Mouse (Mus musculus): ENCODE measurements around the gene Fam71f2. TPM values are rescaled to one million over a fixed set of nuclear protein-coding genes. Genes with fewer than 3 reads are reported as not detected.

Fam71f2 gene
- polyA plus RNA-seq, 1 experiment: not detected

DNA sequence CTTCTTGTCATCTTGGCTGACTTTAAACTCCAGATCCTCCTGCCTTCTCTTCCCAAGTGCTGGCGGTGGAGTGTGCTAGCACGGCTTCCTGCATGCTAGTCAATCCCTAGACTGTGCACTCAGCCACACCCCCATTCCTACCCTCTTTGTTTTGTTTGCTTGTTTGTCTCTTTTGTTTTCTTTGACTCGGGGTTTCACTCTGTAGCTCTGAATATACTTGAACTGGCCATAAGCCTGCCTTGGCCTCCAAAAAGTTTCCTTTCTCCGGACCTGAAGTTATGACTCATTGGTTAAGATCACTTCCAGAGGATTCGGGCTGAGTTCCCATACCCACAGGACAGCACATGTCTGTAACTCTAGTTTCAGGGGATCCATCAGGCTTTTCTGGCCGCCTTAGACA lies 9.3 kb downstream of the Fam71f2 start:
- Histone ChIP-seq H3K4me1 (ENCODE audit: control insufficient read depth) (no peaks in the 10 kb centered on the region), H3K36me3 (ENCODE audit: control insufficient read depth) (no peaks in the 10 kb centered on the region), H3K27me3 (ENCODE audit: control insufficient read depth) (no peaks in the 10 kb centered on the region), H3K4me3 (replicated peaks) (no peak overlapping the region), H3K9me3 (ENCODE audit: control insufficient read depth, low read length) (no peaks in the 10 kb centered on the region)
- TF ChIP-seq GATA1 (IDR thresholded peaks at IDR 0.05; ENCODE audit: low read length) (no peak), TAL1 (IDR thresholded peaks at IDR 0.05; ENCODE audit: low read length) (no peak)

- Histone ChIP-seq H3K9me3 (ENCODE audit: control insufficient read depth, low read length) (no peaks in the 10 kb centered on the region), H3K4me3 (replicated peaks) (no peak overlapping the region), H3K36me3 (ENCODE audit: control insufficient read depth) (no peaks in the 10 kb centered on the region), H3K27me3 (ENCODE audit: control insufficient read depth) (no peaks in the 10 kb centered on the region), H3K4me1 (ENCODE audit: control insufficient read depth) (no peaks in the 10 kb centered on the region)
- no peak for TF ChIP-seq GATA1 (IDR thresholded peaks at IDR 0.05; ENCODE audit: low read length)
- no peak for TF ChIP-seq TAL1 (IDR thresholded peaks at IDR 0.05; ENCODE audit: low read length)
Observed at GRCm38 (mm10) chr6:29299112-29299511, 19.7 kb downstream of the Fam71f2 start.

- no peak overlapping the region for H3K4me3 ChIP-seq (replicated peaks)
- H3K9me3 ChIP-seq (ENCODE audit: control insufficient read depth, low read length): no peaks in the 10 kb centered on the region
- no peaks in the 10 kb centered on the region for H3K36me3 ChIP-seq (ENCODE audit: control insufficient read depth)
- no peaks in the 10 kb centered on the region for H3K4me1 ChIP-seq (ENCODE audit: control insufficient read depth)
- no peaks in the 10 kb centered on the region for H3K27me3 ChIP-seq (ENCODE audit: control insufficient read depth)
- no peak for TF ChIP-seq GATA1 (IDR thresholded peaks at IDR 0.05; ENCODE audit: low read length)
- TF ChIP-seq TAL1 (IDR thresholded peaks at IDR 0.05; ENCODE audit: low read length): no peak
Observed at GRCm38 (mm10) chr6:29303251-29303650, 23.9 kb downstream of the Fam71f2 start.

- Histone ChIP-seq H3K27me3 (ENCODE audit: control insufficient read depth) (no peaks in the 10 kb centered on the region), H3K4me1 (ENCODE audit: control insufficient read depth) (no peaks in the 10 kb centered on the region), H3K36me3 (ENCODE audit: control insufficient read depth) (no peaks in the 10 kb centered on the region), H3K9me3 (ENCODE audit: control insufficient read depth, low read length) (no peaks in the 10 kb centered on the region), H3K4me3 (replicated peaks) (no peak overlapping the region)
- TF ChIP-seq TAL1 (IDR thresholded peaks at IDR 0.05; ENCODE audit: low read length): no peak
Observed at GRCm38 (mm10) chr6:29303726-29304125, 24.3 kb downstream of the Fam71f2 start.

DNA sequence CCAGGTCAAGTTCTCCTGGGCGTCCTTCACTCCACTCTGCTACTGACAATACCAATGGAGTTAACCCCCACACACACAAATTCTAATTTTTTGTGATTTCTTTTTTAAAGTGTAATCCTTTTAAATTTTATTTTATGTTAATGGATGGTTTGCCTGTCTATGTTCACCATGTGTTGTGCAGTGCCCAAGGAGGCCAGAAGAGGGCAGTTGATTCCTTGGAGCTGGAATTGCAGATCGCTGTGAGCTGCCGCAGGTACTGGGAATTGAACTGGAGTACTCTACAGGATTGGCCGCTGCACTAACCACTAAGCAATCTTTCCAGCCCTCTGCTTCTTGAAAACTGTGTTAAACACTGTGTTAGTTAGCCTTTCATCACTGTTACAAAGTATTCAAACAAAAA lies 26.1 kb downstream of the Fam71f2 start:
- TF ChIP-seq GATA1 (IDR thresholded peaks at IDR 0.05; ENCODE audit: low read length) (no peak), TAL1 (IDR thresholded peaks at IDR 0.05; ENCODE audit: low read length) (no peak)
- no peaks in the 10 kb centered on the region for H3K36me3 ChIP-seq (ENCODE audit: control insufficient read depth)
- H3K27me3 ChIP-seq (ENCODE audit: control insufficient read depth): no peaks in the 10 kb centered on the region
- no peak overlapping the region for H3K4me3 ChIP-seq (replicated peaks)
- no peaks in the 10 kb centered on the region for H3K4me1 ChIP-seq (ENCODE audit: control insufficient read depth)
- H3K9me3 ChIP-seq (ENCODE audit: control insufficient read depth, low read length): no peaks in the 10 kb centered on the region

- TF ChIP-seq TAL1 (IDR thresholded peaks at IDR 0.05; ENCODE audit: low read length): no peak
- TF ChIP-seq GATA1 (IDR thresholded peaks at IDR 0.05; ENCODE audit: low read length): no peak
- no peaks in the 10 kb centered on the region for H3K36me3 ChIP-seq (ENCODE audit: control insufficient read depth)
- no peak overlapping the region for H3K4me3 ChIP-seq (replicated peaks)
- H3K27me3 ChIP-seq (ENCODE audit: control insufficient read depth): no peaks in the 10 kb centered on the region; the same call in 1 of the 2 replicates
- no peaks in the 10 kb centered on the region for H3K9me3 ChIP-seq (ENCODE audit: control insufficient read depth, low read length)
- H3K4me1 ChIP-seq (ENCODE audit: control insufficient read depth): no peaks in the 10 kb centered on the region
Observed at GRCm38 (mm10) chr6:29308846-29309605, 29.6 kb downstream of the Fam71f2 start.

DNA sequence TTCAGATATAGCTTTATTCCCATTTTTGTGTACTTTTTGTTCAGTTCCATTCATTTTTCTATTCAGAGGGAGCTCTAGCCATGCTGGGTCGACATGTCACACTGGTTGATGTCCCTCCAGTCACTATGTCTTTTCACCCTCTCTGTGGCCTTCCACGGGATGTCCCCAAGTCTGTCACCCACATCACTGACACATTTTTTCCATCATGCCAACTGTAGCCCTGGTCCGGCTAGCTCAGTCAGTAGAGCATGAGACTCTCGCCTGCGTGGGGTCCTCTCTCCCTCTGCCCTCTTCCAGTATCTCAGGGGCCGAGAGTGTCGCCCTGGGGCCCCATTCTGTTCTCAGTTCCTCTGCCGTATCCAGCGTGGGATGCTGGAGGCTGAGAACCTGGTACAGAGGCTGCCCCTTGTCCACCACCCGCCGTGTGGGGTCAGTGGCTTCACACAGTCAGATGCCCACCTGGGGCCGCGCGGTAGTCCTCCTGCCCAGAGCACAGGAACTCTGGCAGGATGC lies 34.4 kb downstream of the Fam71f2 start:
- no peaks in the 10 kb centered on the region for H3K4me1 ChIP-seq (ENCODE audit: control insufficient read depth)
- H3K9me3 ChIP-seq (ENCODE audit: control insufficient read depth, low read length): no peaks in the 10 kb centered on the region
- no peaks in the 10 kb centered on the region; the same call in 1 of the 2 replicates for H3K27me3 ChIP-seq (ENCODE audit: control insufficient read depth)
- H3K4me3 ChIP-seq (replicated peaks): no peak overlapping the region
- no peak for TF ChIP-seq GATA1 (IDR thresholded peaks at IDR 0.05; ENCODE audit: low read length)
- no peak for TF ChIP-seq TAL1 (IDR thresholded peaks at IDR 0.05; ENCODE audit: low read length)
- no peaks in the 10 kb centered on the region for H3K36me3 ChIP-seq (ENCODE audit: control insufficient read depth)

DNA sequence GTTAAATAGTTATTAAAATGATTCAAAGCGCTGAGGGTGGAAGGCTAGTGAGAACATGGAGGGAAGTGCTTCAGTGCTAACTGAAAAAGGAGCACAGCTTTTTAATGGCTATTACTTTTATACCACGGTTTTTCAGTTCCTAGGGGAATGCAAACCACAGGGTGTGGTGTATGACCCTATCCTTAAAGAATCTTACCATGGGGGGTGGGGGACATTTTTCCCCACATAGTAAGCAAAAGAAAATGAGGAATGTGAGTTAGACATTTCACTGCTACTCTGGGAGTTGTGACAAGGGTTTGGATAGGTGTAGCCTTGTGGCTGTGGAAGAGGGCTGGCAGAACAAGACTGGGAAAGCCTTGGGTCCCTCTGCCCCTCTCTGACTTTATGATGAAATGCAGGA lies 37.9 kb downstream of the Fam71f2 start:
- no peaks in the 10 kb centered on the region for H3K9me3 ChIP-seq (ENCODE audit: control insufficient read depth, low read length)
- H3K36me3 ChIP-seq (ENCODE audit: control insufficient read depth): no peaks in the 10 kb centered on the region
- no peaks in the 10 kb centered on the region; the same call in 1 of the 2 replicates for H3K27me3 ChIP-seq (ENCODE audit: control insufficient read depth)
- no peaks in the 10 kb centered on the region for H3K4me1 ChIP-seq (ENCODE audit: control insufficient read depth)
- no peak overlapping the region for H3K4me3 ChIP-seq (replicated peaks)
- TF ChIP-seq TAL1 (IDR thresholded peaks at IDR 0.05; ENCODE audit: low read length): no peak
- TF ChIP-seq GATA1 (IDR thresholded peaks at IDR 0.05; ENCODE audit: low read length): no peak

DNA sequence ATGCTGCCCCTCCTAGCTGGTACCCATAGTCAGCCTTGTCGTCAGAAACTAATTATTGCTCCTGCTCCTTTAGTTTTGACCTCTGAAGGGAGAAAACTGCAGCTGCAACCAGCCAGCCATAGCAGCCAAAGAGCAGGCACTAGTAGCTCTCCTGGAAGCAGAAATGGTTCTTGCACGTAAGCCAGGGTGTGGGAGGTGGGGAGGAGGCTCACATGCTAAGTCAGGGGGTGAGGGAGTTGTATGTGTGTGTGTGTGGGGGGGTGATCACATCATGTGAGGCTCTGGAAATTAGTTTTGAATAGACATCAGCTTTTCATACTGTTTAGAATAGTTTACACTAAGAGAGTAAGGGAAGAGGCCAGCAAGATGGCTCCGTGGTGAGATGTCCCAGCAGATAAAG lies 38.5 kb downstream of the Fam71f2 start:
- no peaks in the 10 kb centered on the region for H3K36me3 ChIP-seq (ENCODE audit: control insufficient read depth)
- no peak for TF ChIP-seq TAL1 (IDR thresholded peaks at IDR 0.05; ENCODE audit: low read length)
- no peak for TF ChIP-seq GATA1 (IDR thresholded peaks at IDR 0.05; ENCODE audit: low read length)
- no peaks in the 10 kb centered on the region for H3K4me1 ChIP-seq (ENCODE audit: control insufficient read depth)
- H3K4me3 ChIP-seq (replicated peaks): no peak overlapping the region
- no peaks in the 10 kb centered on the region for H3K9me3 ChIP-seq (ENCODE audit: control insufficient read depth, low read length)
- H3K27me3 ChIP-seq (ENCODE audit: control insufficient read depth): no peaks in the 10 kb centered on the region; the same call in 1 of the 2 replicates
